Mouse (Mus musculus) liver, embryonic 16.5 days (tissue): Measurements from ENCODE around the gene Pik3r5. TPM values are rescaled to one million over a fixed set of nuclear protein-coding genes. Genes with fewer than 3 reads are reported as not detected.

Source experiments
- ATAC-seq: fragments of 200-750 bp; cut with Nextera tagmentation; 2 replicates; pipeline ENCODE4 v1.8.0; 2017; ENCODE audit warnings: low read depth, mild to moderate bottlenecking, moderate number of reproducible peaks, moderate library complexity
- H3K27ac ChIP-seq: fragments of 300-500 bp; sonication (generic); 2 replicates; pipeline ENCODE4 v1.5.1; 2014; ENCODE audit warnings: mild to moderate bottlenecking, low read length
- H3K27me3 ChIP-seq: fragments of 300-500 bp; sonication (generic); 2 replicates; pipeline ENCODE4 v1.6.1; 2014; ENCODE audit warnings: low read depth, low read length, mixed read lengths; ENCODE audit not compliant: control insufficient read depth, insufficient read depth
- H3K36me3 ChIP-seq: fragments of 300-500 bp; sonication (generic); 2 replicates; pipeline ENCODE4 v1.6.1; 2014; ENCODE audit warnings: mild to moderate bottlenecking; ENCODE audit not compliant: control insufficient read depth, insufficient read depth
- H3K4me1 ChIP-seq: fragments of 300-500 bp; sonication (generic); 2 replicates; pipeline ENCODE4 v1.6.1; 2014; ENCODE audit warnings: low read depth, low read length, mixed read lengths; ENCODE audit not compliant: control insufficient read depth
- H3K4me2 ChIP-seq: fragments of 300-500 bp; sonication (generic); 2 replicates; pipeline ENCODE4 v1.6.1; 2014; ENCODE audit warnings: low read depth, low read length, mixed read lengths
- H3K4me3 ChIP-seq: fragments of 300-500 bp; sonication (generic); 2 replicates; pipeline ENCODE4 v1.5.1; 2014; ENCODE audit warnings: low read depth, mild to moderate bottlenecking, low read length
- H3K9ac ChIP-seq: fragments of 300-500 bp; sonication (generic); 2 replicates; pipeline ENCODE4 v1.6.1; 2014; ENCODE audit warnings: low read depth, low read length
- H3K9me3 ChIP-seq: fragments of 300-500 bp; sonication (generic); replicated peaks from 2 replicates; pipeline ENCODE4 v1.6.1; 2016; ENCODE audit warnings: low read length; ENCODE audit not compliant: control insufficient read depth
- WGBS: fragments of 180-500 bp; shearing (Covaris S2); extraction: QIAGEN DNeasy Blood & Tissue Kit; methylation state at CpG from one replicate; pipeline ENCODE4 v1.1.7; 2014; ENCODE audit not compliant: insufficient replicate concordance; 5-methylcytosine and 5-hydroxymethylcytosine counted together
- polyA plus RNA-seq: library from polyadenylated mRNA; unstranded; fragments of >200 nt; fragmentation: Nextera tagmentation; extraction: Ambion mirVana; gene quantifications from 2 replicates; pipeline ENCODE4 v1.2.1, GENCODE M21; 2015

Pik3r5 gene
- polyA plus RNA-seq, 1 experiment from 2014 or later = 0.65 TPM

GRCm38 (mm10) chr11:68387971-68388654 lies 43.8 kb upstream of the Pik3r5 start:
- ATAC-seq = no peak
- WGBS = 32% methylated on average over 11 of the region's 11 CpGs
- Histone ChIP-seq H3K27ac (no peak overlapping the region), H3K4me3 (no peak overlapping the region), H3K9ac (no peak overlapping the region), H3K27me3 (peaks cover 90% of the 10 kb centered on the region), H3K36me3 (no peaks in the 10 kb centered on the region), H3K4me1 (no peaks in the 10 kb centered on the region; the same call in 1 of the 2 replicates), H3K4me2 (no peak overlapping the region), H3K9me3 (no peaks in the 10 kb centered on the region)

GRCm38 (mm10) chr11:68388655-68389015 lies 43.3 kb upstream of the Pik3r5 start:
- no peak for ATAC-seq
- H3K4me3 ChIP-seq = no peak overlapping the region
- H3K9me3 ChIP-seq = no peaks in the 10 kb centered on the region
- H3K27me3 ChIP-seq = peaks cover 85% of the 10 kb centered on the region
- no peak overlapping the region for H3K4me2 ChIP-seq
- WGBS = 18% methylated on average over 1 of the region's 1 CpGs
- H3K27ac ChIP-seq = no peak overlapping the region
- H3K36me3 ChIP-seq = no peaks in the 10 kb centered on the region
- no peaks in the 10 kb centered on the region; the same call in 1 of the 2 replicates for H3K4me1 ChIP-seq
- H3K9ac ChIP-seq = no peak overlapping the region

GRCm38 (mm10) chr11:68389621-68390020 lies 42.3 kb upstream of the Pik3r5 start:
- H3K4me1 ChIP-seq = no peaks in the 10 kb centered on the region; the same call in 1 of the 2 replicates
- peaks cover 75% of the 10 kb centered on the region for H3K27me3 ChIP-seq
- no peak overlapping the region for H3K4me3 ChIP-seq
- no peak for ATAC-seq
- H3K27ac ChIP-seq = no peak overlapping the region
- no peak overlapping the region for H3K9ac ChIP-seq
- H3K4me2 ChIP-seq = no peak overlapping the region
- H3K36me3 ChIP-seq = no peaks in the 10 kb centered on the region
- WGBS = 5% methylated on average over 8 of the region's 8 CpGs
- no peaks in the 10 kb centered on the region for H3K9me3 ChIP-seq

- H3K36me3 ChIP-seq = no peaks in the 10 kb centered on the region
- H3K4me3 ChIP-seq = no peak overlapping the region
- no peak for ATAC-seq
- peaks cover 70% of the 10 kb centered on the region for H3K27me3 ChIP-seq
- no peak overlapping the region for H3K4me2 ChIP-seq
- no peak overlapping the region for H3K9ac ChIP-seq
- H3K9me3 ChIP-seq = no peaks in the 10 kb centered on the region
- no peak overlapping the region for H3K27ac ChIP-seq
- 2% methylated on average over 19 of the region's 19 CpGs for WGBS
- H3K4me1 ChIP-seq = no peaks in the 10 kb centered on the region
Measured at GRCm38 (mm10) chr11:68390381-68391287, 41.3 kb upstream of the Pik3r5 start.

GRCm38 (mm10) chr11:68393897-68394490 lies 37.9 kb upstream of the Pik3r5 start:
- no peak overlapping the region for H3K27ac ChIP-seq
- no peaks in the 10 kb centered on the region for H3K4me1 ChIP-seq
- no peak for ATAC-seq
- H3K36me3 ChIP-seq = no peaks in the 10 kb centered on the region
- no peaks in the 10 kb centered on the region for H3K9me3 ChIP-seq
- H3K9ac ChIP-seq = no peak overlapping the region
- H3K4me3 ChIP-seq = no peak overlapping the region
- H3K27me3 ChIP-seq = peaks cover 68% of the 10 kb centered on the region
- WGBS = 25% methylated on average over 2 of the region's 2 CpGs
- H3K4me2 ChIP-seq = no peak overlapping the region

GRCm38 (mm10) chr11:68394749-68395148 lies 37.2 kb upstream of the Pik3r5 start:
- Histone ChIP-seq H3K9me3 (no peaks in the 10 kb centered on the region), H3K27me3 (peaks cover 69% of the 10 kb centered on the region), H3K9ac (no peak overlapping the region), H3K4me1 (no peaks in the 10 kb centered on the region), H3K36me3 (no peaks in the 10 kb centered on the region), H3K4me3 (no peak overlapping the region), H3K27ac (no peak overlapping the region), H3K4me2 (no peak overlapping the region)
- WGBS = 29% methylated on average over 4 of the region's 4 CpGs
- ATAC-seq = no peak

GRCm38 (mm10) chr11:68395546-68395945 lies 36.4 kb upstream of the Pik3r5 start:
- no peak overlapping the region for H3K27ac ChIP-seq
- no peaks in the 10 kb centered on the region for H3K4me1 ChIP-seq
- no peak overlapping the region for H3K9ac ChIP-seq
- no peak overlapping the region for H3K4me3 ChIP-seq
- no peak for ATAC-seq
- no peaks in the 10 kb centered on the region for H3K36me3 ChIP-seq
- no peaks in the 10 kb centered on the region for H3K9me3 ChIP-seq
- no peak overlapping the region for H3K4me2 ChIP-seq
- peaks cover 74% of the 10 kb centered on the region for H3K27me3 ChIP-seq
- WGBS = 42% methylated on average over 5 of the region's 5 CpGs

- Histone ChIP-seq H3K36me3 (no peaks in the 10 kb centered on the region), H3K4me2 (no peak overlapping the region), H3K4me1 (no peaks in the 10 kb centered on the region), H3K4me3 (no peak overlapping the region), H3K9ac (no peak overlapping the region), H3K27me3 (peaks cover 71% of the 10 kb centered on the region), H3K27ac (no peak overlapping the region), H3K9me3 (no peaks in the 10 kb centered on the region)
- WGBS = 6% methylated on average over 24 of the region's 24 CpGs
- ATAC-seq = no peak
Measured at GRCm38 (mm10) chr11:68398891-68399547, 32.9 kb upstream of the Pik3r5 start.
